Mouse (Mus musculus) heart, embryonic 14.5 days (tissue): Measurements from ENCODE around the gene Tmc4. TPM values are rescaled to one million over a fixed set of nuclear protein-coding genes. Genes with fewer than 3 reads are reported as not detected.
"Not testable (repeated sequence)": the region's sequence is repeated elsewhere in the genome, so short reads cannot be mapped to it uniquely, and the experiment has no call there.

ENCODE experiments used
- ATAC-seq: fragments of 200-750 bp; cut with Nextera tagmentation; 2 replicates; pipeline ENCODE4 v1.8.0; 2017; ENCODE audit warnings: low read depth, moderate TSS enrichment; ENCODE audit not compliant: insufficient number of reproducible peaks, insufficient read depth, low FRiP score
- H3K27ac ChIP-seq, 2 experiments: fragments of 200-500 bp in 1 of 2; fragments of 300-500 bp in 1 of 2; sonication (generic) in 1 of 2; replicated peaks in 1 of 2; 2 replicates each; pipeline ENCODE4 v1.5.1; 2012 to 2014; ENCODE audit warnings: low read depth in 2 of 2, low read length in 2 of 2, control low read depth in 1 of 2, mild to moderate bottlenecking in 1 of 2, mixed read lengths in 1 of 2; ENCODE audit not compliant: control insufficient read depth in 1 of 2, insufficient read depth in 1 of 2
- H3K27me3 ChIP-seq: fragments of 300-500 bp; sonication (generic); 2 replicates; pipeline ENCODE4 v1.6.1; 2014; ENCODE audit warnings: mild to moderate bottlenecking, low read length, control low read depth; ENCODE audit not compliant: control insufficient read depth, insufficient read depth
- H3K36me3 ChIP-seq: fragments of 300-500 bp; sonication (generic); 2 replicates; pipeline ENCODE4 v1.6.1; 2014; ENCODE audit warnings: mild to moderate bottlenecking, control low read depth, low read length, mixed read lengths; ENCODE audit not compliant: control insufficient read depth, insufficient read depth
- H3K4me1 ChIP-seq, 2 experiments: fragments of 200-500 bp in 1 of 2; fragments of 300-500 bp in 1 of 2; sonication (generic) in 1 of 2; 2 replicates each; pipeline ENCODE4 v1.6.1; 2012 to 2014; ENCODE audit warnings: low read length in 2 of 2, control low read depth in 1 of 2, mixed read lengths in 1 of 2; ENCODE audit not compliant: control insufficient read depth in 2 of 2, insufficient read depth in 2 of 2
- H3K4me2 ChIP-seq: fragments of 300-500 bp; sonication (generic); 2 replicates; pipeline ENCODE4 v1.6.1; 2014; ENCODE audit warnings: mild to moderate bottlenecking, low read length
- H3K4me3 ChIP-seq, 2 experiments: fragments of 200-500 bp in 1 of 2; fragments of 300-500 bp in 1 of 2; sonication (generic) in 1 of 2; 2 replicates each; pipeline ENCODE4 v1.5.1; 2012 to 2014; ENCODE audit warnings: low read length in 2 of 2, mild to moderate bottlenecking in 2 of 2, control low read depth in 1 of 2, low read depth in 1 of 2, moderate library complexity in 1 of 2; ENCODE audit not compliant: control insufficient read depth in 1 of 2, insufficient read depth in 1 of 2
- H3K9ac ChIP-seq: fragments of 300-500 bp; sonication (generic); 2 replicates; pipeline ENCODE4 v1.6.1; 2014; ENCODE audit warnings: mild to moderate bottlenecking, low read length
- H3K9me3 ChIP-seq: fragments of 300-500 bp; sonication (generic); 2 replicates; pipeline ENCODE4 v1.6.1; 2016; ENCODE audit warnings: low read length, control low read depth; ENCODE audit not compliant: control insufficient read depth
- WGBS: fragments of 180-500 bp; shearing (Covaris S2); extraction: QIAGEN DNeasy Blood & Tissue Kit; methylation state at CpG from one replicate; pipeline ENCODE4 v1.1.7; 2014; 5-methylcytosine and 5-hydroxymethylcytosine counted together
- polyA plus RNA-seq: library from polyadenylated mRNA; unstranded; fragments of >200 nt; fragmentation: Nextera tagmentation; extraction: Ambion mirVana; gene quantifications from 2 replicates; pipeline ENCODE4 v1.2.1, GENCODE M21; 2014

Gene Tmc4
- polyA plus RNA-seq, 1 experiment from 2014 or later = 3.9 TPM

DNA sequence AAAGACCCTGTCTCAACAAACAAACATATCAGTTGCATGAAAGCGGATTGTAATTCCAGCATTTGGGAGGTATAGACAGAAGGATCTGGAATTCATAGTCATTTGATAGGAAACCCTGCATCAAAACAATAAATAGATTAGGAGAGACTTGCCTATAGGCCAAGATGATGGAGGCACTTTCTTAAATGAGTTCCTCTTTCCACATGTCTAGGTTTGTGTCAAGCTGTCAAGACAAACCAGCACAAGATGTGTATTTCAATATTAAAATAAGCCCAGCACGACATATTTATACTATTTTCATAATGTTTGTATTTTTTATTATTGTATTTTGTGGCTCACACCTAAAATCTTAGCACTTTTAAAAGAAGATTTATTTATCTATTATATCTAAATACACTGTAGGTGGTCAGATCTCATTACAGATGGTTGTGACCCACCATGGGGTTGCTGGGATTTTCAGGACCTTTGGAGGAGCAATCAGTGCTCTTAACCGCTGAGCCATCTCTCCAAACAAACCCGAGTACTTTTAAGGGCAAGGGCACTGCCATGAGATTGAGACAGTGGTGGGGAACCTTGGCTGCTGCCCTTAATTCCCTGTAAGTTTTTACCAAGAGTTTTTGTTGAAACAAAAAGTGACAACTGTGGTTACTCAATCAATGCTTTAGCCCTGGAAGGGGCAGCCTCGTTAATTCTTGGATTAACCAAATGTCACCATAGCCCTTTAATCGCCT, 26.0 kb upstream of the Tmc4 start:
- H3K36me3 ChIP-seq = peaks cover 72% of the 10 kb centered on the region
- H3K4me3 ChIP-seq = peak overlapping the region; percentile 25 to 84; a peak in 2 of 4 replicates
- H3K27me3 ChIP-seq = no peaks in the 10 kb centered on the region
- no peak for ATAC-seq
- H3K9ac ChIP-seq = peak overlapping the region; percentile 91
- peak overlapping the region; percentile 65 for H3K4me2 ChIP-seq
- 21% methylated on average over 6 of the region's 6 CpGs for WGBS
- peak overlapping the region; percentile 83 to 93 for H3K27ac ChIP-seq
- peaks cover 5 to 20% of the 10 kb centered on the region in 2 experiments for H3K4me1 ChIP-seq
- no peaks in the 10 kb centered on the region for H3K9me3 ChIP-seq

DNA sequence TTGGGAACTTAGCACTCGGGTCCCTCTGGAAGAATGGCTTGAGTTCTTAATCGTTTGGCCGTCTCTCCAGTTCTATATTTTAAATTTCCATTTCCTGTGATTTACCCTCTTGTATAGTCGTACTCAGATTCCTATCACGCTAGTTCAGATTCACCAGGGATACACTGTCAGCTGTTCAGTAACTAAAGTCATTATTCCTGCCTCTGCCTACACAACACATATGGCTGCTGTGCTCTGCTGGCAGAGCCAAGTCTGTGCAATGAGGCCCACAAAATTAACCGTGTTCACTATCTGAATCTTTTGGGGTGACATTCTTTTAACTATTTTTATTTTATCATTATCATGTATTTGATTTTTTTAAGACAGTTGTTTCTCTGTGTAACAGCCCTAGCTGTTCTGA, 21.1 kb upstream of the Tmc4 start:
- Histone ChIP-seq H3K4me3 (no peak overlapping the region), H3K4me2 (no peak overlapping the region), H3K36me3 (peaks cover 63% of the 10 kb centered on the region), H3K9me3 (no peaks in the 10 kb centered on the region), H3K4me1 (peaks cover 2 to 9% of the 10 kb centered on the region in 2 experiments; a peak in 3 of 4 replicates), H3K27me3 (no peaks in the 10 kb centered on the region), H3K27ac (no peak overlapping the region), H3K9ac (no peak overlapping the region)
- WGBS = 97% methylated on average over 6 of the region's 6 CpGs
- ATAC-seq = no peak

DNA sequence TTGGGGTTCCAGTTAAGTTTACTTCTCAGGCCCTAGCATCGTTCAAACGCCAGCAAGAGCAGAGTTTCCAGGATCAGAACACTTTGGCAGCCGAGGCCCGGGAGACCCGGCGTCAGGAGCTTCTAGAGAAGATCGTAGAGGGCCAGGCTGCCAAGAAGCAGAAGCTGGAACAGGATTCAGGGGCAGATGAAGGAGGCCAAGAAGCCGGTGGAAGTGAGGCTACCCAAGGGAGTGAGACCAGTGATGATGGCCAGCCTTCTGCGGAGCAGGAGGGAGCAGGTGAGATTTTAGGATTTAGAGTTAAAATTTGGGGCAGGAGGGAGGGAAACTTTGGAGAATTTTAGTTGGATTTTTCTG, 17.6 kb upstream of the Tmc4 start:
- Histone ChIP-seq H3K27ac (peak overlapping the region; percentile 68 to 98), H3K36me3 (peaks cover 54% of the 10 kb centered on the region)
- WGBS = 5% methylated on average over 9 of the region's 9 CpGs

DNA sequence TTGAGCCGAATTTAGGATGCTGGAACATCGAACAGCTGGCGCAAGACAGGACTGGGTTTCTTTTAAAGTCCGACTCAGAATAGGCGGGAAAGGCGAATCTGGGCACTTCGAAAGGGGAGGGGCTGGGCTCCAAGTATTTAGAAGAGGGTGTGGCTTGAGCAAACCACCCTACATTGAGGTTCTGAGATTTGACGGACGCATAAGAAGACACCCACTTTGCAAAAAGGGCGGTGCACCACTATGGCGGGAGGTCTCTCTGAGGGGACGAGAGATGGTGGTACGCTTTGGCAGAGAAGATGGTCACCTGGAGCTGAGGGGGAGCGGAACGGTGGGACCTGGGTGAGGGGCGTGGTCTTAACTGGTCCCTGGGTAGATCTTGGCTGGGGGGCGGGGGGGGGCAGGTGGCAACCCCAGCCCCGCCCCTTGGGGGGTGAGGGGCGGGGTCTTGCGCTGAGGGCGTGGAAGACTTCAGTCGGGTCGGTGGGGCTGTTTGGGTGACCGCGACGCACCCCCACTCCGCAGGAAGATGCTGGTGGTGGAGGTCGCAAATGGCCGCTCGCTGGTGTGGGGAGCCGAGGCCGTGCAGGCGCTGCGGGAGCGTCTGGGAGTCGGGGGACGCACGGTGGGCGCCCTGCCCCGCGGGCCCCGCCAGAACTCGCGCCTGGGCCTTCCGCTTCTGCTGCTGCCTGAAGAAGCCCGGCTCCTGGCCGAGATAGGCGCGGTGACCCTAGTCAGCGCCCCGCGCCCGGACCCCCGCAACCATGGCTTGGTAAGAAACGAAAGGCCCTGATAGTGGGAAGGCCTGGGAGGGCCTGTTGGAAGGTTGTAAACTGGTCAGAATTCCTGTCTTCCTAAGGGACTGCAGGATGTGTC, 17.0 kb upstream of the Tmc4 start:
- Histone ChIP-seq H3K4me3 (peak overlapping the region; percentile 59 to 66), H3K4me2 (peak overlapping the region; percentile 76), H3K27me3 (no peaks in the 10 kb centered on the region), H3K9me3 (no peaks in the 10 kb centered on the region), H3K9ac (peak overlapping the region; percentile 85), H3K27ac (peak overlapping the region; percentile 96 to 98), H3K36me3 (peaks cover 47% of the 10 kb centered on the region), H3K4me1 (peaks cover 13 to 16% of the 10 kb centered on the region in 2 experiments)
- under 1% methylated on average over 45 of the region's 55 CpGs for WGBS
- ATAC-seq = peak; percentile 64

More for the DNA sequence above, 17.6 kb upstream of the Tmc4 start:
- Histone ChIP-seq H3K4me2 (peak overlapping the region; percentile 76), H3K9ac (peak overlapping the region; percentile 85), H3K4me3 (peak overlapping the region; percentile 59 to 66), H3K4me1 (peaks cover 13 to 16% of the 10 kb centered on the region in 2 experiments)
- H3K9me3 ChIP-seq, H3K27me3 ChIP-seq, ATAC-seq: not testable (repeated sequence)

DNA sequence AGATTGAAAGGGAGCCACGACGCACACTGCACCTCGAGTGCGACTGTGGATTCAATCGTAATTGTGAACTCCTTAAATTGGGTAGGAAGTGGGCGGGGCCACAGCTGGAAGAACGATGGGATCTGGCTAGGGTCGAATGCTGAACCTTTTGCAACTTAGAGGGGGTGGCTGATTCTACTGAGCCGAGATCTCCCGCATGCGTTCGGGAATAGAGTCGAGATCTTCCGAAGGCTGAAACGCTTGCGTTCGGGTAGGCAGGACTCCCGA, 16.4 kb upstream of the Tmc4 start:
- Histone ChIP-seq H3K27me3 (no peaks in the 10 kb centered on the region), H3K4me1 (peaks cover 13 to 16% of the 10 kb centered on the region in 2 experiments), H3K36me3 (peaks cover 42% of the 10 kb centered on the region), H3K4me3 (peak overlapping the region; percentile 59 to 66), H3K9me3 (no peaks in the 10 kb centered on the region), H3K27ac (peak overlapping the region; percentile 96 to 98), H3K9ac (peak overlapping the region; percentile 85), H3K4me2 (peak overlapping the region; percentile 76)
- under 1% methylated on average over 18 of the region's 18 CpGs for WGBS
- no peak for ATAC-seq

DNA sequence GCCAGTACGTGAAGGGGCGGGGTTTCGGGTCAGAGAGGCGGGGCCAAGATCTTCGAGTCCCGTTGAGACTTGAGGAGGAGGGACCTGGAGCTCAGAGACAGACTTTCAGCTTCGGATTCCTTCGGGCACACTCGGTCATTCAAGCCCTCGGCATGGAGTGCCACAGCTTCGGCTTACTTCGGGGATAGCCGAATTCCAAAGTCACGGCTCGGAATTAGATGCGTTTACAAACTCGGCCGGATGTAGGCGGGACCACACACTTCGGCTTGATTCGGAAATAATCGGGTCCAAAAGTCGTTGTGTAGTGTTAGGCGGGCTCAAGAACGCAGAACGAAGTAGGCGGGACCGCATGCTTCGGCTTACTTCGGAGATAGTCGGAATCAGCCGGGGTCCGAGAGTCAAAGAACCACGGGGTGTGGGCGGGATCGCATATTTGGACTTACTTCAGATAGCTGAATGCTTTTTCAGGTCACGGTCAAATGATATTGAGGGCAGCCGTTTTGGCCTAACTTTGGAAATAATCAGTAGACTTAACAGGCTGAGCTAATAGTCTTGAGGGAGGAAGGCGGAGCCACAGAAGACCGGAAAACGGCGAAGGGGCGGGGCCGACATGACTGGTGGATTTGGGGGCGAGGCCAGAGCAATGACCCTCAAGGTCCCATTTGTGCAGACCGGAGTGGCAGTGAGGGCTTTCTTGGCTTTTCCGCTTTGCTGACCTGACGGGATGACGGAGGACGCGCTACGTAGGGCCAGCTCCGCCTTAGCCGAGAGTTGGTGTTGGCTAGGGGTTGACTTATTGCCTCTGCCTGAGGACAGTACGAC, 15.8 kb upstream of the Tmc4 start, which contains the start of gene Mboat7:
Gene Mboat7 (minus strand): TSS at position 537 of the 822 bp plus-strand sequence.
- no peaks in the 10 kb centered on the region for H3K9me3 ChIP-seq

DNA sequence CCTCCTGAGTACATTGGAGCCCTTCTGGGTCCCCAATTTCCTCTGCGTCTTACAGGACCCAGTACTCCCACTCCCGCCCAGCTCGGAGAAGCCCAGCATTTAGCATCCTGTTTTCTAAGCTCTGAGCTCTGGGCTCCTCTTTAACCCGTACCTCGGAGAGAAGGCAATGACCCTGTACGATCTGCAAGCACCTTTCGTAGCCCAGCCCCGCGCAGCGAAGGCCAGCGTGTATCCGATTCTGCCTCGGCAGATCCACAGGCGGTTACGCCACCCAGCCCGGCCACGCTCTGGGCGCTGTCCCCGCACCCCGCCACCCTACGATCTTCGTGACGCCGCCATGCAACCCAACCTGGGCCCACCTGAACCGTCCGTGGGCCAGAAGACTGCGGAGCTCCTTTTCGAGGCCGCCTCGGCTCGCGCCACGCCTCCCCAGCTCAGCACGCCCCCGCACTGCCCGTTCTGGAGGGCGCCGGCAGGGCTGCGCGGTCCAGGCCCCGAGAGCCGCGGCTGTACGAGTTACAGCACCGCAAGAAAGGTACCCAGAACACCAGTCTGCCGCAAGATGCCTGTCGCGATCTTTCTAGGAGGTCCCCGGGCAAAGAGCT, 15.1 kb upstream of the Tmc4 start, which contains the start of gene Tsen34:
Gene Tsen34 (plus strand): TSS at position 482 of the 605 bp plus-strand sequence.
- Histone ChIP-seq H3K27ac (peak within 1 kb of the TSS; percentile 96 to 98), H3K4me1 (peaks cover 13 to 16% of the 10 kb centered on the region in 2 experiments), H3K9ac (peak within 1 kb of the TSS; percentile 85), H3K36me3 (peaks cover 34% of the 10 kb centered on the region), H3K9me3 (no peaks in the 10 kb centered on the region), H3K4me3 (peak within 1 kb of the TSS; percentile 59 to 66), H3K27me3 (no peaks in the 10 kb centered on the region), H3K4me2 (peak within 1 kb of the TSS; percentile 76)
- ATAC-seq = peak; percentile 25; the same call in 1 of the 2 replicates
- under 1% methylated on average over 49 of the region's 49 CpGs for WGBS

More for the DNA sequence above, 15.8 kb upstream of the Tmc4 start, which contains the start of gene Mboat7:
- peaks cover 39% of the 10 kb centered on the region for H3K36me3 ChIP-seq
- peak within 1 kb of the TSS; percentile 85 for H3K9ac ChIP-seq
- peak within 1 kb of the TSS; percentile 59 to 66 for H3K4me3 ChIP-seq
- peak within 1 kb of the TSS; percentile 76 for H3K4me2 ChIP-seq
- peak within 1 kb of the TSS; percentile 96 to 98 for H3K27ac ChIP-seq
- ATAC-seq = peak; percentile 90
- H3K27me3 ChIP-seq = no peaks in the 10 kb centered on the region
- H3K4me1 ChIP-seq = peaks cover 13 to 16% of the 10 kb centered on the region in 2 experiments
- WGBS = under 1% methylated on average over 55 of the region's 55 CpGs
